Mouse (Mus musculus) gonadal fat pad, adult 2 months (tissue): ENCODE results near the gene Fam172a. TPM values are rescaled to one million over a fixed set of nuclear protein-coding genes. Genes with fewer than 3 reads are reported as not detected.

Source experiments
- DNase-seq: peaks from one replicate; pipeline ENCODE4 v3.0.0-alpha.2; 2012; ENCODE audit warnings: low read depth
- polyA plus RNA-seq: library from polyadenylated mRNA; depleted of rRNA; stranded (reverse); fragments of >200 nt; gene quantifications from 2 replicates; pipeline ENCODE4 v1.2.3, GENCODE M21; 2012

The Fam172a gene
- polyA plus RNA-seq, 1 experiment, result 5.9 TPM

DNA sequence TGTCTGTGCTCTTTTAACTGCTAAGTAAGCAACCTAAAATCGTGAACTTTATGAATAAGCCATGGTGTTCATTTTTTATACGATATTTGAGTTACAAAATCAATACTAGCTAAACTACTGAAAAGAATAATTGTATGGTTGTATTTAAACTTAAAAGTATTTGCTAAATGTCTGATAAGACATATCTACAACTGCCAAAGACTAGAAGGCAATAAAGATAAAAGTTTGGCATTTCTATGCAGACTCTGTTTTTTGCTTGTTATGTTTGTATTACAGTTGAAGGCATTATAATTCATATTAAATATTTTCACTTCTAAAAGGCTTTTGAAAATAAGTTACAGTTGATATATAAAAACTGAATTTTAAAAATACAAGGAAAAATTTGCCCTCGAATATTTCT is 274.4 kb downstream of the Fam172a start:
- no peak for DNase-seq

DNA sequence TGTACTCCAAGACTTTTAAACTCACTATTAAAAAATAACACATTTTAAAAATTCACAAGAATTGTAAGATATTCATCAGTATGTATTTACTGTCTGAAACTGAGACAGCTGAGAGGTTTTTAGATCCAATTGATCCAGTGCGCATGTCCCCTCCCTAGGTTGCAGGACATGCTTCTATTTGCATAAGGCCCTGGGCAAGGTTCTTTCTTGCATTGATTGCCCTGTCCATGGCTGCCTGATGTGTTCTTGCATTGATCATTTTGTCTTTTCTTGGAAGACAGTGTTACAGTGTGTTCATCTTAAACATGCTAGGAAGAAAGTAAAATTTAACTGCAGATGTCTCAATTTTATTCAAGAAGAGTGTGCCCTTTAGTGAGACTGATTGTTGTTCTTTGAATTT is 275.3 kb downstream of the Fam172a start:
- DNase-seq, result no peak

DNA sequence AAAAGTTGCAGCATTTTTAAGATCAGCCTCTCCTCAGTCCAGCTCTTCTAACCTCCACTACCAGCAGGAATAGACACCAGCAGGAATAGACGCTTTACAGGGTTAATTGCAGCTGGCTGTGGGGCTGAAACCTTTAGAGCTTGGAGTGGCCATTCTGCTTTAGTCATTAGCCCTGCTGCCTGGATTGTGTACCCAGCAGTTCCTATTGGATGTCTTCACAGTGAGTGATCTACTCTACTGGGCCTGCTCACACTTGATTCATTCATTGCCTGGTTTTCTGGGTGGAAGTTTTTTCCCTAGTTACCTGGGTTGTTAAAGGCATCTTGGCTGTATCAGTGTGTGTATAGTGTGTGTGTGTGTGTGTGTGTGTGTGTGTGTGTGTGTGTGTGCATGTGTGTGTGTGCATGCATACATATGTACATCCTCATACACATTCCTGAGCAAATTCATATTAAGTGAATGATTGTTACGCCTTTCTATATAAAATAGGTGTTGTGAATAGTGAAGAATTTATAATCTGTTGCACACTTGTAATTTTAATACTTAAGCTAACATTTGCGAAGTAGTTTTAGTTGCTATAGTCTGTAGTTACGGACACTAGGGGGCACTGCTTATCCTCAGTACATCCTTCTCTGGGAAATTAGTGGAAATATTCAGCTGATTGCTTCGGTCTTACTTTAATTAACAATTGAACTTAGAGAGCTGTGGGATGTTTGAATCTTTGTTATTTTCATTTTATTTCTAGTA is 280.4 kb downstream of the Fam172a start:
- DNase-seq, result no peak

DNA sequence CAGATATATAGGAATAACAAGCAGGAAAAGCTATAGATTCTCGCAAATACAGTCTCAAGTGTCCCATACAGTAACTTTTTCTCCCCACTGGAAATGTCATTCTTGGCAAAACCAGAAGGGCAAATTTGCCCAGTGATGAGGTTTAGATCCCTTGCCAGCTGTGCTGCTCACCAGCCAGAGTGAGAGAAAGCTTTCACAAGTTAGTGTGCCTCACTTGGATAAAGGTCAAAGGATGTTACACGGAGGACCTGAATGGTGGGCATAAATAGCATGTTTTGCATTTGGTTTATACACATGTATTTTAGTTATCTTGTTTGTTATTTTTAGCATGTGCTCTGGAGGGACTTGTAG is 281.0 kb downstream of the Fam172a start:
- no peak for DNase-seq

- no peak for DNase-seq
Observed at GRCm38 (mm10) chr13:77991189-77991886, 289.5 kb downstream of the Fam172a start.

- DNase-seq, result no peak
Observed at GRCm38 (mm10) chr13:78004649-78005048, 302.8 kb downstream of the Fam172a start.

GRCm38 (mm10) chr13:78005344-78005743 is 303.5 kb downstream of the Fam172a start:
- DNase-seq, result no peak

- DNase-seq, result no peak
Observed at GRCm38 (mm10) chr13:78010176-78010575, 308.3 kb downstream of the Fam172a start.

GRCm38 (mm10) chr13:78024683-78025294 is 323.0 kb downstream of the Fam172a start, which contains the start of gene Pou5f2:
Gene Pou5f2 (plus strand): TSS chr13:78024902.
- DNase-seq, result no peak

GRCm38 (mm10) chr13:78032821-78033220 is 331.0 kb downstream of the Fam172a start:
- no peak for DNase-seq

- DNase-seq, result no peak
Observed at GRCm38 (mm10) chr13:78037203-78037602, 335.4 kb downstream of the Fam172a start.

DNA sequence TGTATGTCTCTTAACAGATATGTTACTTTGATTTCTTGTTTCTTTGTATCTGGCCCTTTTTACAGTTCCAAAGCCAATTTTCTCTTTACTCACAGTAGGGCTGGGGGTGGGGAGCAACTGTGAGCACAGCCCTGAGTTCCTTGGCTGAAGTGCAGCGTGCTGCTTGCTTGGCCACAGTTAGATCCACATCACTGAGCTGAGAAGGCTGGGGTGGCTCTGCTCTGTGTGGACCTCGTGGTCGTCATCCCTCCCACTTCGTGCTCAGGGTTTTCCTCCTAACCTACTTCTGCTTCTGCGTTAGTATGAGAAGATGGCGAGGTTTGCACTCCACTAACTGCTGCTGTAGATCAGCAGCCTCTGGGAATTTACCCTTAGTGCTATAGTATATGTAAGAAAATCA is 341.4 kb downstream of the Fam172a start:
- no peak for DNase-seq

- no peak for DNase-seq
Observed at GRCm38 (mm10) chr13:78045116-78045515, 343.3 kb downstream of the Fam172a start.

GRCm38 (mm10) chr13:78087751-78088150 is 385.9 kb downstream of the Fam172a start:
- no peak for DNase-seq

DNA sequence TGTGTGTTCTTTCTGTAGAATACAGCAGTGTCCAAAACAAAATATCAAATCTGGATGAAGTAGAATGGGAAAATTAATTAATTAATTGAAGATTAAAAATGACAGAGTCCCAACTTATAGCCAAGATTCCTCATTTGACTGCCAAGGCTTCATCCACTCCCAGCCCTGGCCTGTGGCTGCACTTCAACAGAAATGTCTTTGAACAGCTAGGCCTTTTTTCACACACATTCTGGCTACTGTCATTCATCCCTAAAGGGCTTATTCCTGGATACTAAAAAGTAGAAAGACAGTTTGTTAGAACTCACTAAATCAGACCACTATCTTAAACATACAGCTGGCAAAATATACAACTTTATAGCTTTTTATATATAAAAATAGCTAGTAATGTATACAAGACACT is 388.9 kb downstream of the Fam172a start:
- DNase-seq, result no peak

- no peak for DNase-seq
Observed at GRCm38 (mm10) chr13:78091949-78092348, 390.1 kb downstream of the Fam172a start.

GRCm38 (mm10) chr13:78094352-78094751 is 392.5 kb downstream of the Fam172a start:
- DNase-seq, result no peak

DNA sequence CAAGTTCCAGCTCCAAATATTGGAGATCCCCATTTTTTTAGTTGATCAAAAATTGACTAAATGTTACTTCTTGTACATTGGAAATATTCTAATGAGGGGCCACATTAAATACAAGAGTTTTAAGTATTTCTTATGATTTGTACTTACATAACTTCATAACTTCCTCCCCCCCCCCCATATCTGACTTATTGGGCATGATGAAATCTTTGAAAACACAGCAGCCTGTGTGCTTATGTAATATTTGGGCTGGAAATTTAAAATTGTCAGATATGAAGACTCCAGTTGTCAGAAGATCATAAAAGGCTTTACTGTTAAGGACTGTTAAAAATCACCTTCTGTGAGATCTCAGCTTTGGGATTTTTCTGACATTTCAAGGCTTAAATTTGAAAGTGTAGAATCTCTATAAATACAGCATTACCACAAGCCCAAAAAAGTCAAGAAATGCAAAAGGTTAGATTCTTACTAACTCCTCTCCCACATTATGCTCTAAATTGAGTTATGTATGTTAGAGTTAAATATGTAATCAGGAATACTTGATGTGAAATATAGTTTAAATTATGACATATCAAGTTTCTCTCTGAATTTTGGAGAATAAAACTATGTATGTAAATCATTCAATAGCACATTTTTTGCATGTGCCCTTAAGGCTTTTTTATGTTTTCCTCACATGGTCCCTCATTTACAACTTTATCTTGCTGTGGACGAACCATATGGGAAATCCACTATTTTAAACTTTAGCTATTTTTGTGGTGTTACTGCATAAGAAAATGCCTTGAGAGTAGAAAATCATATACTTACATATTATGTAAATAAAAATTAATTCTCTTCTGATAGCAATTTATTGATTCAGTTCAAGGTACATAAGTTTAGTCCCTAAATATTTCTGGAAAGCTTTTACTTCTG is 393.5 kb downstream of the Fam172a start:
- no peak for DNase-seq

GRCm38 (mm10) chr13:78098858-78099445 is 397.1 kb downstream of the Fam172a start:
- no peak for DNase-seq

- no peak for DNase-seq
Observed at GRCm38 (mm10) chr13:78099746-78100530, 398.1 kb downstream of the Fam172a start.

DNA sequence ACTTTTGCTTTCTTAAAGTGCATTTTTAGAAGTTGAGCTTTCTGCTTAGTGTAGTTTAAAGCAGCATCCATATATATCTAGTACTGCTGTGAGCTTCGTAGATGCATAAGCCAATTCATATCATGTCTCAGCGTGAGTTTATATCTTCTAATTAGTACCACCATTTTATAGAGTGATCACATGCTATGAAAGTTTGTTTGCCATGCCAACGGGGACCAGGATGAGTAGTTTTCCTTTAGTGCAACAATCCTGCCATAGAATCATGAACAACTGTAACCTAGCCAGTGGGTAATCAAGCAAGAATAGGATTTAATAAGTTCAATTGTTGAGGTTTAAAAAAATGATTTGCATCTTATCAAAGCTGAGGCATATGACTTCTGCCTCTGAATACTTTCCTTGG is 398.8 kb downstream of the Fam172a start:
- DNase-seq, result no peak
